Mouse (Mus musculus) small intestine, adult 2 months (tissue): ENCODE data around the gene Ctla4.

ENCODE experiments used
- CTCF ChIP-seq: fragments of 200-500 bp; IDR thresholded peaks from 2 replicates; pipeline ENCODE4 v1.5.1; 2012; ENCODE audit warnings: low read depth, mild to moderate bottlenecking, control low read depth, inconsistent platforms, low read length, moderate library complexity, mixed read lengths; ENCODE audit not compliant: insufficient replicate concordance, insufficient read length; ENCODE audit errors: extremely low read depth
- POLR2A ChIP-seq: fragments of 200-500 bp; IDR thresholded peaks from 2 replicates; pipeline ENCODE4 v1.6.1; 2012; ENCODE audit warnings: low read depth, mild to moderate bottlenecking, control low read depth, inconsistent platforms, low read length, moderate library complexity

- TF ChIP-seq CTCF (no peak), POLR2A (no peak)
Measured at GRCm38 (mm10) chr1:60959246-60959645, 72.4 kb downstream of the Ctla4 start.
